Mouse (Mus musculus) layer of hippocampus, adult 9-11 months (tissue): ENCODE data around the gene Ctc1.
"Not testable (repeated sequence)": the region's sequence is repeated elsewhere in the genome, so short reads cannot be mapped to it uniquely, and the experiment has no call there.

Experiments
- DNase-seq: peaks from one replicate; pipeline ENCODE4 v3.0.0; 2022

Gene Ctc1

GRCm38 (mm10) chr11:69015644-69016441 is at the start of gene Ctc1:
TSS of gene Ctc1 (plus strand) at chr11:69015911.
- DNase-seq = peak; percentile 91

GRCm38 (mm10) chr11:68966554-68966953 is 49.2 kb upstream of the Ctc1 start:
- no peak for DNase-seq

- peak; percentile 93 for DNase-seq
Measured at GRCm38 (mm10) chr11:68967337-68968282, 48.1 kb upstream of the Ctc1 start, which contains the start of gene Slc25a35. TSS of gene Slc25a35 (plus strand) at chr11:68968131.

- no peak for DNase-seq
Measured at GRCm38 (mm10) chr11:68968752-68969151, 47.0 kb upstream of the Ctc1 start.

- DNase-seq = no peak
Measured at GRCm38 (mm10) chr11:68970232-68970631, 45.5 kb upstream of the Ctc1 start.

GRCm38 (mm10) chr11:68973250-68974058 is 42.3 kb upstream of the Ctc1 start:
- DNase-seq = peak; percentile 83

GRCm38 (mm10) chr11:68974059-68974450 is 41.7 kb upstream of the Ctc1 start:
- DNase-seq = no peak

- no peak for DNase-seq
Measured at GRCm38 (mm10) chr11:68975085-68975484, 40.6 kb upstream of the Ctc1 start, which contains the start of gene Rangrf. TSS of gene Rangrf (minus strand) at chr11:68975185.

- DNase-seq = no peak
Measured at GRCm38 (mm10) chr11:68975601-68976000, 40.1 kb upstream of the Ctc1 start.

- DNase-seq = no peak
Measured at GRCm38 (mm10) chr11:68979320-68979733, 36.4 kb upstream of the Ctc1 start.

GRCm38 (mm10) chr11:68980919-68981318 is 34.8 kb upstream of the Ctc1 start:
- DNase-seq = no peak

- DNase-seq = peak; percentile 44
Measured at GRCm38 (mm10) chr11:68982639-68983369, 32.9 kb upstream of the Ctc1 start.

- no peak for DNase-seq
Measured at GRCm38 (mm10) chr11:68987365-68987882, 28.3 kb upstream of the Ctc1 start.

GRCm38 (mm10) chr11:68988341-68988740 is 27.4 kb upstream of the Ctc1 start:
- no peak for DNase-seq

- DNase-seq = no peak
Measured at GRCm38 (mm10) chr11:68993122-68993521, 22.6 kb upstream of the Ctc1 start.

- no peak for DNase-seq
Measured at GRCm38 (mm10) chr11:68994377-68994776, 21.3 kb upstream of the Ctc1 start.

- DNase-seq = no peak
Measured at GRCm38 (mm10) chr11:68997080-68997479, 18.6 kb upstream of the Ctc1 start.

- DNase-seq = not testable (repeated sequence)
Measured at GRCm38 (mm10) chr11:69002782-69003181, 12.9 kb upstream of the Ctc1 start.

- DNase-seq = no peak
Measured at GRCm38 (mm10) chr11:69003592-69003991, 12.1 kb upstream of the Ctc1 start.

GRCm38 (mm10) chr11:69005193-69005592 is 10.5 kb upstream of the Ctc1 start:
- DNase-seq = no peak

GRCm38 (mm10) chr11:69006575-69006974 is 9.1 kb upstream of the Ctc1 start:
- not testable (repeated sequence) for DNase-seq
